Mouse (Mus musculus): ENCODE results near the gene Olfm2. TPM values are rescaled to one million over a fixed set of nuclear protein-coding genes. Genes with fewer than 3 reads are reported as not detected.

Gene Olfm2
- polyA plus RNA-seq, 1 experiment: 0.11 TPM

DNA sequence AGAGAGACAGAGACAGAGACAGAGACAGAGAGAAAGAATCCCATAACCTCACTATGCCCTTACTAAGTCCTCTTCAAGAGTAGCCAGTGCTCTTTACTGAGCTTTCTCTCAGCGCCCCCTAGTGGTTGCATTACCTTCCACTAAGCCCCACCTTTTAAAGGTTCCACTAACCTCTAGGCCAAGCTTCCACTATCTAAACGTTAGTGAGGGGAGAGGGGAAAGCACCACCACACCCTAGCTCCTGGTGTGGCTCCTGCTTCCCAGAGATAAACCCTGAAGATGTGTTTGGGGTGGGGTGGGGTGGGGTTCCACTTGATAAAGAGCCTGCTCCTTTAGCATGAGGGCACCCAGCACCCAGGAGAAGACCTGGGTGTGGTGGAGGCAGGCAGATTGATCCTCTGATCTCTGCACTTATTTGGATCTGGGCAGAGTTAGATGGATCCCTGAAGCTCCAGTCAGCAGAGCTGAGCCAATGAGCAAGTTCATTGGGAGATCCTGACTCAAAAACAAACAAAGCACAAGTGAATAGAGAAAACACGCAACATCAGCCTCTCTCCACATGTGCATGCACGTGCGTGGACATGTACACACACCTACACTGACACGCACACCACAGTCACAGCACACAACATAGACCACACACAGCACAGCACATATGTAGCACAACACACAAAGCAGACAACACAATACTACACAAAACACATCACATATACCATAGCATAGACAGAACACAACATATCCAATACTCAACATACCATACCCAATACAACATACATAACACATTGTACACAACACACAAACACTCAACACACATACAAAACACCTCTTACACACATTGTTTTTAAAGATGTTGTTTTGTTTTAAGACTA lies 11.2 kb upstream of the Olfm2 start:
- Histone ChIP-seq H3K4me3 (no peak overlapping the region), H3K36me3 (ENCODE audit: control insufficient read depth, insufficient read depth) (no peaks in the 10 kb centered on the region), H3ac (ENCODE audit: control insufficient read depth, insufficient read length) (no peak overlapping the region), H3K79me2 (ENCODE audit: control insufficient read depth, insufficient read depth) (no peaks in the 10 kb centered on the region), H3K27me3 (ENCODE audit: control insufficient read depth, insufficient read depth, insufficient read length) (no peaks in the 10 kb centered on the region), H3K4me2 (ENCODE audit: low read depth) (no peak overlapping the region)
- TF ChIP-seq MYOG (IDR thresholded peaks at IDR 0.05; ENCODE audit: control insufficient read depth in 1 of 3, insufficient read depth in 1 of 3, insufficient read length in 2 of 3, low read depth in 2 of 3) (no peak), TCF3 (IDR thresholded peaks at IDR 0.05; ENCODE audit: insufficient read length, low read depth) (no peak), POLR2AphosphoS2 (IDR thresholded peaks at IDR 0.05; ENCODE audit: insufficient read length, low read depth) (no peak), USF1 (IDR thresholded peaks at IDR 0.05; ENCODE audit: low read depth) (no peak), REST (IDR thresholded peaks at IDR 0.05; ENCODE audit: insufficient read depth, insufficient read length) (no peak), SRF (IDR thresholded peaks at IDR 0.05; ENCODE audit: control insufficient read depth, insufficient read length, low read depth) (no peak), E2F4 (IDR thresholded peaks at IDR 0.05; ENCODE audit: insufficient read depth) (no peak), POLR2A (IDR thresholded peaks at IDR 0.05; ENCODE audit: insufficient read length, low read depth) (no peak), MAX (IDR thresholded peaks at IDR 0.05; ENCODE audit: low read depth) (no peak), TCF12 (IDR thresholded peaks at IDR 0.05; ENCODE audit: insufficient read depth, poor library complexity, severe bottlenecking) (no peak), MYOD1 (IDR thresholded peaks at IDR 0.05; ENCODE audit: control insufficient read depth in 1 of 3, insufficient read length in 2 of 3, low read depth in 2 of 3) (no peak), CEBPB (IDR thresholded peaks at IDR 0.05; ENCODE audit: insufficient read depth, poor library complexity, severe bottlenecking) (no peak)

DNA sequence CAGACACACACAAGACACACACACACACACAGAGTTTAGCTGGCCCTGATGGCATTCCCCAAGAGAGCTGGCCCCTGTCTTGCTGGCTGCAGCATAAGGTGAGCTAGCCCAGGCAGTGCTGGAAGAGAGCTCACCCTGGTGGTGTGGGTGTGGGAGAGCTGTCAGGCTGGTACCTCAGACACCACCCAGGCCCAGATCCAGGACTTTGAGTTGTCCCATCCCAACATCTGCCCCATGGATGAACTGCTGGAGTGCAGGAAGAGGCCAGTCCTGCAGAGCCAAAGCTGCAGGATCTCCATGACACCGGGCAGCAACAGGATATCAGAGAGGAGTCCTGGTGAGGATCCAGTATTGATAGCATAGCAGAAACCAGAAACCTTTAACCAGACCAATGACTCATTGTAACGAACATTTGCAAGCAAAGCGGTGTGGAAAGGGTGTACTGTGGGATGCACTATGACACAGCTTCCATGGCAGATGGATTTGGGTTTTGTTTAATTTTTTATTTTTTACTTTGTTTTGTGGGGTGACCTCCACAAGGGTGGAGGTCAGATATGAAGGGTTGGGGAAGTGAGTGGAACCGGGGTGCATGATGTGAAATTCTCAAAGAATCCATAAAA lies 10.0 kb upstream of the Olfm2 start:
- H3K27me3 ChIP-seq (ENCODE audit: control insufficient read depth, insufficient read depth, insufficient read length): no peaks in the 10 kb centered on the region
- no peak overlapping the region for H3K4me3 ChIP-seq
- H3ac ChIP-seq (ENCODE audit: control insufficient read depth, insufficient read length): no peak overlapping the region
- H3K36me3 ChIP-seq (ENCODE audit: control insufficient read depth, insufficient read depth): no peaks in the 10 kb centered on the region
- no peak overlapping the region for H3K4me2 ChIP-seq (ENCODE audit: low read depth)
- no peak for TF ChIP-seq MYOG (IDR thresholded peaks at IDR 0.05; ENCODE audit: control insufficient read depth in 1 of 3, insufficient read depth in 1 of 3, insufficient read length in 2 of 3, low read depth in 2 of 3)
- no peak for TF ChIP-seq MAX (IDR thresholded peaks at IDR 0.05; ENCODE audit: low read depth)
- no peak for TF ChIP-seq MYOD1 (IDR thresholded peaks at IDR 0.05; ENCODE audit: control insufficient read depth in 1 of 3, insufficient read length in 2 of 3, low read depth in 2 of 3)
- TF ChIP-seq CEBPB (IDR thresholded peaks at IDR 0.05; ENCODE audit: insufficient read depth, poor library complexity, severe bottlenecking): no peak
- no peak for TF ChIP-seq REST (IDR thresholded peaks at IDR 0.05; ENCODE audit: insufficient read depth, insufficient read length)
- no peak for TF ChIP-seq TCF3 (IDR thresholded peaks at IDR 0.05; ENCODE audit: insufficient read length, low read depth)
- no peak for TF ChIP-seq POLR2AphosphoS2 (IDR thresholded peaks at IDR 0.05; ENCODE audit: insufficient read length, low read depth)
- H3K79me2 ChIP-seq (ENCODE audit: control insufficient read depth, insufficient read depth): no peaks in the 10 kb centered on the region

DNA sequence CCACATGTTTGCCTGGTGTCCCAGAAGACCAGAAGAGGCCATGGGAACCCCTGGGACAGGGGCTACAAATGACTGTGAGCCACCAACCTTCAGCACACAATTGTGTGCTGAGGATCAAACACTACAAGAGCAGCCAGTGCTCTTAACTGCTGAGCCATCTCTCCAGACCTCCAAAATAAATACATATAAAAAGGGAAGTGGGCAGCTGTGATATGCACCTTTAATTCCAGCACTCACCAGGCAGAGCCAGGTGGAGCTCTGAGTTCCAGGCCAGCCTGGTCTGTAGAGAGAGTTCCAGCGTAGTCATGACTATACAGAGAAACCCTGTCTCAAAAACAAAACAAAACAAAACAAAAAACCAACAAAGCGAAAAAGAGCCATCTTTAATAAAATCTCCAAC lies 8.2 kb upstream of the Olfm2 start:
- TF ChIP-seq POLR2AphosphoS2 (IDR thresholded peaks at IDR 0.05; ENCODE audit: insufficient read length, low read depth) (no peak), E2F4 (IDR thresholded peaks at IDR 0.05; ENCODE audit: insufficient read depth) (no peak), REST (IDR thresholded peaks at IDR 0.05; ENCODE audit: insufficient read depth, insufficient read length) (no peak), TCF3 (IDR thresholded peaks at IDR 0.05; ENCODE audit: insufficient read length, low read depth) (no peak), USF1 (IDR thresholded peaks at IDR 0.05; ENCODE audit: low read depth) (no peak), SRF (IDR thresholded peaks at IDR 0.05; ENCODE audit: control insufficient read depth, insufficient read length, low read depth) (no peak), CEBPB (IDR thresholded peaks at IDR 0.05; ENCODE audit: insufficient read depth, poor library complexity, severe bottlenecking) (no peak), MYOD1 (IDR thresholded peaks at IDR 0.05; ENCODE audit: control insufficient read depth in 1 of 3, insufficient read length in 2 of 3, low read depth in 2 of 3) (no peak), TCF12 (IDR thresholded peaks at IDR 0.05; ENCODE audit: insufficient read depth, poor library complexity, severe bottlenecking) (no peak), MYOG (IDR thresholded peaks at IDR 0.05; ENCODE audit: control insufficient read depth in 1 of 3, insufficient read depth in 1 of 3, insufficient read length in 2 of 3, low read depth in 2 of 3) (no peak), MAX (IDR thresholded peaks at IDR 0.05; ENCODE audit: low read depth) (no peak), POLR2A (IDR thresholded peaks at IDR 0.05; ENCODE audit: insufficient read length, low read depth) (no peak)

DNA sequence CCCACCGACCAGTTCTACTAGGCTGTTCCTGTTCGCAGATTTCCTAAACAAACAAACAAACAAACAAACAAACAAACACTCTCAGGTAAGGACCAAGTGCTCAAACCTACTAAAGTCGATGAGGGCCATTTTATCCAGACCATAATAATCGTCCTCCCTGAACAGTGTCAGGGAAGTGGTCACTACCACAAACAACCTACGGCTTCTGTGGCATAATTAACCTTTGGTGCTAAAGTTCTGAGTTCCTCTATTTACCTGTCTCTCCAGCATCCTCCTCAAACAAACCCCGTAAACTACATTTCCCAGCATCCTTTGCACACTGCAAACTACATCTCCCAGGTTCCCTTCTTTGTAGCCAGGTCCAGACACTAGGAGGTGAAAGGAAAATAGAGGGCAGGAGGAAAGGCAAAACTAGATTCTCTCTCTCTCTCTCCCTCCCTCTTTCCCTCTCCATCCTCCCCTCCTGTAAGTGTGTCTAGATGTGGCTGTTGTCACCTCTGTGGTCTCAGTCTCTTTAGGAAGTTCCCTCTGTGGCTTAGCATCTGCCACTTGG lies 5.4 kb upstream of the Olfm2 start:
- H3K4me2 ChIP-seq (ENCODE audit: low read depth): no peak overlapping the region
- no peak for TF ChIP-seq MAX (IDR thresholded peaks at IDR 0.05; ENCODE audit: low read depth)
- TF ChIP-seq MYOG (IDR thresholded peaks at IDR 0.05; ENCODE audit: control insufficient read depth in 1 of 3, insufficient read depth in 1 of 3, insufficient read length in 2 of 3, low read depth in 2 of 3): no peak
- no peak for TF ChIP-seq USF1 (IDR thresholded peaks at IDR 0.05; ENCODE audit: low read depth)
- TF ChIP-seq SRF (IDR thresholded peaks at IDR 0.05; ENCODE audit: control insufficient read depth, insufficient read length, low read depth): no peak
- TF ChIP-seq CEBPB (IDR thresholded peaks at IDR 0.05; ENCODE audit: insufficient read depth, poor library complexity, severe bottlenecking): no peak
- no peak for TF ChIP-seq REST (IDR thresholded peaks at IDR 0.05; ENCODE audit: insufficient read depth, insufficient read length)
- TF ChIP-seq POLR2A (IDR thresholded peaks at IDR 0.05; ENCODE audit: insufficient read length, low read depth): no peak
- no peak for TF ChIP-seq TCF12 (IDR thresholded peaks at IDR 0.05; ENCODE audit: insufficient read depth, poor library complexity, severe bottlenecking)
- TF ChIP-seq TCF3 (IDR thresholded peaks at IDR 0.05; ENCODE audit: insufficient read length, low read depth): no peak
- TF ChIP-seq MYOD1 (IDR thresholded peaks at IDR 0.05; ENCODE audit: control insufficient read depth in 1 of 3, insufficient read length in 2 of 3, low read depth in 2 of 3): no peak
- TF ChIP-seq E2F4 (IDR thresholded peaks at IDR 0.05; ENCODE audit: insufficient read depth): no peak
- no peak for TF ChIP-seq POLR2AphosphoS2 (IDR thresholded peaks at IDR 0.05; ENCODE audit: insufficient read length, low read depth)

More for the DNA sequence above, 8.2 kb upstream of the Olfm2 start:
- Histone ChIP-seq H3K27me3 (ENCODE audit: control insufficient read depth, insufficient read depth, insufficient read length) (peaks cover 2% of the 10 kb centered on the region), H3K36me3 (ENCODE audit: control insufficient read depth, insufficient read depth) (no peaks in the 10 kb centered on the region), H3ac (ENCODE audit: control insufficient read depth, insufficient read length) (no peak overlapping the region), H3K4me3 (no peak overlapping the region), H3K79me2 (ENCODE audit: control insufficient read depth, insufficient read depth) (no peaks in the 10 kb centered on the region), H3K4me2 (ENCODE audit: low read depth) (no peak overlapping the region)

More for the DNA sequence above, 5.4 kb upstream of the Olfm2 start:
- no peaks in the 10 kb centered on the region for H3K79me2 ChIP-seq (ENCODE audit: control insufficient read depth, insufficient read depth)
- H3K4me3 ChIP-seq: no peak overlapping the region
- no peaks in the 10 kb centered on the region for H3K36me3 ChIP-seq (ENCODE audit: control insufficient read depth, insufficient read depth)
- peaks cover 8% of the 10 kb centered on the region for H3K27me3 ChIP-seq (ENCODE audit: control insufficient read depth, insufficient read depth, insufficient read length)
- H3ac ChIP-seq (ENCODE audit: control insufficient read depth, insufficient read length): no peak overlapping the region

All from myocyte (in vitro differentiated cells).